29 mouse cellular contexts compared by ENCODE assay signal in genomic region chr12:105539649-105540048, GRCm38 (mm10). TPM values are rescaled to one million over a fixed set of nuclear protein-coding genes. Genes with fewer than 3 reads are reported as not detected.
DNase-seq lines count a peak whose midpoint lies in the region; ATAC-seq lines count a peak whose summit lies in the region.
"Had no signal": no experiment of that assay in that cellular context is flagged by ENCODE, and none has a peak within 500 bp of the region (broad histone marks: within the 10 kb centered on the region; RNA-seq: fewer than 3 reads in every experiment).

No protein-coding gene starts in this region.

- no peak overlapping the region for H3K9ac ChIP-seq in forebrain, embryonic 14.5 days (ENCODE audit: low read length)
- H3K9ac ChIP-seq: forebrain, embryonic 13.5 days; heart, embryonic 13.5 days; neural tube, embryonic 13.5 days had no signal

- DNase-seq in 3T3-L1 (ENCODE audit: low read depth, low spot score): peak; percentile 29
- peak; percentile 10 for DNase-seq in 416B (ENCODE audit: low read depth)
- DNase-seq in embryonic facial prominence, embryonic 10.5 days (ENCODE audit: low spot score): no peak
- peak; percentile 23 to 24 for DNase-seq in monocyte, adult 2 months (ENCODE audit: low read depth in 1 of 2, low spot score in 2 of 2)
- no peak for DNase-seq in forebrain, embryonic 14.5 days (ENCODE audit: low spot score)
- no peak for DNase-seq in right cerebral cortex, postnatal 25 days
- DNase-seq in layer of hippocampus, postnatal 25 days (ENCODE audit: extremely low spot score in 1 of 2, low spot score in 1 of 2): no peak
- DNase-seq: adrenal gland, postnatal 25 days; cerebellum, adult 18-20 months; cerebellum, postnatal 10 days; gastrocnemius, postnatal 36 days; heart, postnatal 10 days; kidney, adult 2 months; kidney, postnatal 4 days; layer of hippocampus, postnatal 36 days; left cerebral cortex, postnatal 4 days; lung, adult 18-20 months; lung, postnatal 4 days; midbrain, embryonic 14.5 days; right cerebral cortex, postnatal 14 days; thymus, adult 2 months; thymus, postnatal 4 days had no signal

- no peak overlapping the region for H3K4me3 ChIP-seq in embryonic facial prominence, embryonic 10.5 days
- H3K4me3 ChIP-seq in forebrain, embryonic 14.5 days (ENCODE audit: low read depth, low read length): no peak overlapping the region
- H3K4me3 ChIP-seq: forebrain, embryonic 13.5 days; heart, embryonic 13.5 days; neural tube, embryonic 13.5 days had no signal

- H3K4me1 ChIP-seq in embryonic facial prominence, embryonic 10.5 days: peaks cover 23% of the 10 kb centered on the region
- H3K4me1 ChIP-seq in forebrain, embryonic 14.5 days (ENCODE audit: control insufficient read depth, insufficient read depth, low read length): no peaks in the 10 kb centered on the region
- H3K4me1 ChIP-seq: forebrain, embryonic 13.5 days had no signal

- H3K9me3 ChIP-seq in embryonic facial prominence, embryonic 10.5 days: no peaks in the 10 kb centered on the region
- no peaks in the 10 kb centered on the region for H3K9me3 ChIP-seq in forebrain, embryonic 14.5 days (replicated peaks; ENCODE audit: control insufficient read depth, low read length)
- H3K9me3 ChIP-seq: heart, embryonic 13.5 days; neural tube, embryonic 13.5 days had no signal

- 90% methylated on average over 10 of the region's 10 CpGs for WGBS in embryonic facial prominence, embryonic 10.5 days
- WGBS in forebrain, embryonic 14.5 days: 94% methylated on average over 10 of the region's 10 CpGs

- no peak overlapping the region for H3K4me2 ChIP-seq in forebrain, embryonic 14.5 days (ENCODE audit: low read length)
- H3K4me2 ChIP-seq: forebrain, embryonic 13.5 days; heart, embryonic 13.5 days; neural tube, embryonic 13.5 days had no signal

- ATAC-seq in forebrain, embryonic 14.5 days: no peak
- ATAC-seq: CD4-positive, CD25-positive, alpha-beta regulatory T cell, adult 4 months; forebrain, embryonic 13.5 days; hindbrain, embryonic 16.5 days; lung, postnatal 0 days had no signal

- H3K27me3 ChIP-seq in embryonic facial prominence, embryonic 10.5 days (replicated peaks; ENCODE audit: low read depth, poor library complexity, severe bottlenecking): no peaks in the 10 kb centered on the region
- no peaks in the 10 kb centered on the region for H3K27me3 ChIP-seq in forebrain, embryonic 14.5 days (replicated peaks; ENCODE audit: control insufficient read depth, insufficient read depth, low read length)
- H3K27me3 ChIP-seq: forebrain, embryonic 13.5 days; neural tube, embryonic 13.5 days had no signal

- H3K36me3 ChIP-seq in embryonic facial prominence, embryonic 10.5 days (replicated peaks): no peaks in the 10 kb centered on the region
- H3K36me3 ChIP-seq in forebrain, embryonic 14.5 days (ENCODE audit: control insufficient read depth, insufficient read depth, low read length): no peaks in the 10 kb centered on the region
- H3K36me3 ChIP-seq: heart, embryonic 13.5 days; neural tube, embryonic 13.5 days had no signal

- H3K27ac ChIP-seq in embryonic facial prominence, embryonic 10.5 days (replicated peaks): 0 out of 2 replicates have a peak overlapping the region, but pooled peaks have one; percentile 19
- H3K27ac ChIP-seq in forebrain, embryonic 14.5 days (ENCODE audit: low read depth, low read length): no peak overlapping the region
- H3K27ac ChIP-seq: forebrain, embryonic 13.5 days; heart, embryonic 13.5 days; kidney, postnatal 0 days; neural tube, embryonic 13.5 days had no signal

RNA-seq across cellular contexts. Expression of gene Bdkrb2, which starts 23.4 kb away (rescaled TPM):
- polyA plus RNA-seq in embryonic facial prominence, embryonic 10.5 days (2016; fragmentation: Nextera tagmentation; extraction: Ambion mirVana): 0.53 and 0.82 TPM in 2 replicates
- 0.23 TPM in 2 replicates for polyA plus RNA-seq in forebrain, embryonic 14.5 days (2014; fragmentation: Nextera tagmentation; extraction: Ambion mirVana)
- under 1 TPM; 0.31 to 0.44 TPM for total RNA-seq in layer of hippocampus, postnatal 25 days (2021)
- polyA plus RNA-seq: CD4-positive, CD25-positive, alpha-beta regulatory T cell, adult 4 months had no signal

Comparison
In these comparisons a context has a peak if more than half of its experiments do, and no peak if none do; other contexts are left out.
1. DNase-seq: peak in 3T3-L1 (single experiment), 416B (single experiment) and monocyte, adult 2 months (2 of 2); none in embryonic facial prominence, embryonic 10.5 days (single experiment), forebrain, embryonic 14.5 days (single experiment), right cerebral cortex, postnatal 25 days (single experiment) and layer of hippocampus, postnatal 25 days (0 of 2).